Mouse (Mus musculus): ENCODE measurements around the gene Mvp.

GRCm38 (mm10) chr7:127008239-127009019 is 6.0 kb downstream of the Mvp start:
- TF ChIP-seq GATA1 (IDR thresholded peaks at IDR 0.05; ENCODE audit: low read depth, low read length) (no peak), HCFC1 (IDR thresholded peaks at IDR 0.05; ENCODE audit: low read depth, low read length) (peak; percentile 60; the same call in 1 of the 2 replicates), RCOR1 (IDR thresholded peaks at IDR 0.05; ENCODE audit: low read depth, low read length) (no peak), UBTF (IDR thresholded peaks at IDR 0.05; ENCODE audit: borderline replicate concordance, insufficient read depth, low read depth, low read length) (no peak), POLR2A (IDR thresholded peaks at IDR 0.05; ENCODE audit: control insufficient read depth in 1 of 2, insufficient read depth in 1 of 2, low read depth in 1 of 2, low read length in 2 of 2, poor library complexity in 1 of 2) (peak; percentile 17 to 78; a peak in 3 of 4 replicates), KAT2A (conservative IDR thresholded peaks at IDR 0.05; ENCODE audit: low read depth, low read length) (peak; percentile 34; the same call in 1 of the 2 replicates), TAL1 (IDR thresholded peaks at IDR 0.05; ENCODE audit: low read length) (peak; percentile 41; the same call in 1 of the 2 replicates), CTCF (IDR thresholded peaks at IDR 0.05 in 2 of 3, conservative IDR thresholded peaks at IDR 0.05 in 1 of 3; ENCODE audit: control insufficient read depth in 1 of 3, insufficient read depth in 1 of 3, low read depth in 2 of 3, low read length in 3 of 3, poor library complexity in 1 of 3, severe bottlenecking in 1 of 3) (no peak)
